Mouse (Mus musculus) embryonic fibroblast, embryonic 13.5 days (primary cell): Measurements from ENCODE around the gene BC017158. TPM values are rescaled to one million over a fixed set of nuclear protein-coding genes. Genes with fewer than 3 reads are reported as not detected.

ENCODE experiments used
- H3K27ac ChIP-seq: 2 replicates; pipeline ENCODE4 v1.5.1; 2012; ENCODE audit warnings: low read length, control low read depth, inconsistent platforms; ENCODE audit not compliant: insufficient read depth
- H3K4me1 ChIP-seq: 2 replicates; pipeline ENCODE4 v1.6.1; 2011; ENCODE audit warnings: low read length; ENCODE audit not compliant: control insufficient read depth, insufficient read depth
- H3K4me3 ChIP-seq: 2 replicates; pipeline ENCODE4 v1.5.1; 2011; ENCODE audit warnings: mild to moderate bottlenecking, control low read depth, low read length; ENCODE audit not compliant: insufficient read depth
- CTCF ChIP-seq: IDR thresholded peaks from 2 replicates; pipeline ENCODE4 v1.5.1; 2011; ENCODE audit warnings: mild to moderate bottlenecking, control low read depth, low read length, moderate library complexity, borderline replicate concordance; ENCODE audit not compliant: insufficient read depth
- POLR2A ChIP-seq: IDR thresholded peaks from 2 replicates; pipeline ENCODE4 v1.6.1; 2011; ENCODE audit warnings: low read depth, mild to moderate bottlenecking, control low read depth, low read length, moderate library complexity
- polyA plus RNA-seq: library from polyadenylated mRNA; stranded (reverse); fragments of >200 nt; gene quantifications from 2 replicates; pipeline ENCODE4 v1.2.4, GENCODE M21; 2011; ENCODE audit warnings: low read depth; ENCODE audit not compliant: missing spikeins, insufficient read length

The BC017158 gene
- polyA plus RNA-seq, 1 experiment: 21.1 TPM

GRCm38 (mm10) chr7:128267813-128268212, 30.2 kb downstream of the BC017158 start:
- no peak for TF ChIP-seq POLR2A
- TF ChIP-seq CTCF: no peak
- no peaks in the 10 kb centered on the region for H3K4me1 ChIP-seq
- H3K4me3 ChIP-seq: no peak overlapping the region
- no peak overlapping the region for H3K27ac ChIP-seq

- no peaks in the 10 kb centered on the region for H3K4me1 ChIP-seq
- no peak overlapping the region for H3K4me3 ChIP-seq
- no peak overlapping the region for H3K27ac ChIP-seq
- no peak for TF ChIP-seq POLR2A
Measured at GRCm38 (mm10) chr7:128267391-128267790, 30.6 kb downstream of the BC017158 start.

- Histone ChIP-seq H3K4me3 (no peak overlapping the region), H3K27ac (no peak overlapping the region), H3K4me1 (no peaks in the 10 kb centered on the region)
- no peak for TF ChIP-seq POLR2A
- no peak for TF ChIP-seq CTCF
Measured at GRCm38 (mm10) chr7:128266056-128266455, 31.9 kb downstream of the BC017158 start.

DNA sequence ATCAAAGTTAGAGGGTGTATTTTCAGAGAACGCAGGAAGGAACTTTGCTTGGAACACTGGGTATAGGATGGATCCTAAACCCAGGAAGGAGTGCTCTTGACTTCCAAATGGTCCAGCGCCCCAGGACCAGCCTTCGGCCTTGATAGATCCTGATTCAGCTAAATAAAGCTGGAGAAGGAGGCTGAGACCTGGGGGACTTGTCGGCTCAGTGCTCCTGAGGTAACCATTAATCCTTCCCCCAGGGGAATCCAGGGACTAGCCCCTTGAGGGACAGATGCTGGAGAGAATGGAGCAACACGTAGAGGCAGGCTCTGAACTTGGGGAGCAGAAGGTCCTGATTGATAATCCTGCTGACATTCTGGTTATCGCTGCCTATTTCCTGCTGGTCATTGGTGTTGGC, 32.6 kb downstream of the BC017158 start, which contains the start of gene Slc5a2:
TSS of gene Slc5a2 (plus strand) at position 247 of the 400 bp plus-strand sequence.
- TF ChIP-seq POLR2A: no peak
- no peak for TF ChIP-seq CTCF
- Histone ChIP-seq H3K27ac (no peak within 1 kb of the TSS), H3K4me1 (no peaks in the 10 kb centered on the region), H3K4me3 (no peak within 1 kb of the TSS)

DNA sequence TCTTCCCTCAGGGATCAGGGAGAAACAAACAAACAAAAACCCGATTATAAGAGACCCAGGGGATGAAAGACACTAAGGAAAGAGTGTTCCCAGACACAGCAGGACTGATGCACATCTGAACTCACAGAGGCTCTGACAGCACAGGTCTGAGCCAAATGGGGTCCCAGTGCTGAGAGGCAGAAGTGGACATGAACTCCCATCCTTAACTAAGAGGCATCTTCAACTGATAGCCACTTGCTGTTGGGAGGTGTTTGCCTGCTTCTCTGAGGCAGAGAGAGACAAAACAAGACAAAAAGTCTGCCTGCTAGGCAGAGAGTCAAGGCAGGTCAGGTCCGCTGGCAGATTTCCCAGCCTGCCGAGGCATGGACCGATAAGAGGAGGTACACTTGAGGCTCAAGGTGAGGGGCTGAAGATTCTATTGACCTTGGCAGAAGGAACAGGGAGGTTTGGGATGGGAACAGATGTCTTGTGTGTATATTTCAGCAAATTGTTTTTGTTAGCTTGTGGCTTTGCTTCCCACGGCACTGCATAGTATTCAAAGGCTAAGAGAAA, 41.1 kb downstream of the BC017158 start:
- TF ChIP-seq POLR2A (peak; percentile 53), CTCF (no peak)
- Histone ChIP-seq H3K4me3 (no peak overlapping the region), H3K4me1 (peaks cover 8% of the 10 kb centered on the region), H3K27ac (no peak overlapping the region)

- Histone ChIP-seq H3K4me3 (no peak overlapping the region), H3K27ac (no peak overlapping the region), H3K4me1 (peaks cover 13% of the 10 kb centered on the region)
- TF ChIP-seq CTCF (no peak), POLR2A (peak; percentile 67)
Measured at GRCm38 (mm10) chr7:128255757-128256156, 42.2 kb downstream of the BC017158 start.

- TF ChIP-seq CTCF (no peak), POLR2A (peak; percentile 60)
- Histone ChIP-seq H3K4me1 (peaks cover 15% of the 10 kb centered on the region), H3K27ac (no peak overlapping the region), H3K4me3 (no peak overlapping the region)
Measured at GRCm38 (mm10) chr7:128254978-128255377, 43.0 kb downstream of the BC017158 start.

- H3K4me1 ChIP-seq: peaks cover 17% of the 10 kb centered on the region
- TF ChIP-seq CTCF (no peak), POLR2A (no peak)
- H3K4me3 ChIP-seq: no peak overlapping the region
- no peak overlapping the region for H3K27ac ChIP-seq
Measured at GRCm38 (mm10) chr7:128252609-128253008, 45.4 kb downstream of the BC017158 start.

- Histone ChIP-seq H3K4me1 (peaks cover 17% of the 10 kb centered on the region), H3K4me3 (no peak overlapping the region), H3K27ac (no peak overlapping the region)
- no peak for TF ChIP-seq POLR2A
- no peak for TF ChIP-seq CTCF
Measured at GRCm38 (mm10) chr7:128251946-128252345, 46.0 kb downstream of the BC017158 start.

- Histone ChIP-seq H3K4me3 (no peak overlapping the region), H3K27ac (no peak overlapping the region), H3K4me1 (peaks cover 12% of the 10 kb centered on the region)
- TF ChIP-seq CTCF (no peak), POLR2A (no peak)
Measured at GRCm38 (mm10) chr7:128249998-128250397, 48.0 kb downstream of the BC017158 start.
